Mouse (Mus musculus): Measurements from ENCODE around the gene Gm973. TPM values are rescaled to one million over a fixed set of nuclear protein-coding genes. Genes with fewer than 3 reads are reported as not detected.

Gm973 gene
- polyA plus RNA-seq, 1 experiment = not detected

- H3K4me3 ChIP-seq (ENCODE audit: insufficient read depth, poor library complexity, severe bottlenecking) = no peak overlapping the region
- H3K79me2 ChIP-seq (ENCODE audit: control insufficient read depth, insufficient read depth) = peaks cover 59% of the 10 kb centered on the region
These were observed 28.4 kb upstream of the Gm973 start for GRCm38 (mm10) chr1:59487651-59488051.

DNA sequence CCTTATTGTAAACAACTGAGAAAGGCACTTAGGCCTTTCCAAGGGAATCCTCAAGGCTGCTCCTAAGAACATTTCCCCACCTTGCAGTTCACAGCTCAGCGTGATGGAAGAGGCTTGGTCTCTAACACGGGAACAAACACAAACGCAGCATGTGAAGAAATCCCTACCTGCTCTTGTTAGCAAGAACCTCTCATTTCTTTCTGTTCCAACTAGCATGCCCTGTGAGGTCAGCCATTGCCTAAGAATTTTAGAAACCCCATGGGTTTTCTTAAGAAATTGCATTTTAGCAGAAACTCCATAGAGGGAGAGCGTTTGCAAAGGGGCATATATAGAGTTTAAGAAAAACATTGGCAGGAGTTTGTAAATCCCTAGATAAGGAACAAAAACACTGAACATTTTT, 27.6 kb upstream of the Gm973 start:
- TF ChIP-seq CTCF (IDR thresholded peaks at IDR 0.05; ENCODE audit: control insufficient read depth, insufficient read depth, insufficient read length) = no peak

More at GRCm38 (mm10) chr1:59487651-59488051, 28.4 kb upstream of the Gm973 start:
- Histone ChIP-seq H3K36me3 (ENCODE audit: control insufficient read depth, insufficient read depth) (peaks cover 33% of the 10 kb centered on the region), H3K79me3 (ENCODE audit: low read depth) (peaks cover 38% of the 10 kb centered on the region), H3K27me3 (ENCODE audit: control insufficient read depth, insufficient read depth, insufficient read length) (no peaks in the 10 kb centered on the region), H3ac (ENCODE audit: control insufficient read depth, insufficient read length, low read depth) (no peak overlapping the region)
- no peak for TF ChIP-seq CTCF (IDR thresholded peaks at IDR 0.05; ENCODE audit: control insufficient read depth, insufficient read depth, insufficient read length)
- TF ChIP-seq FOSL1 (IDR thresholded peaks at IDR 0.05; ENCODE audit: insufficient read depth, low read length, poor library complexity, severe bottlenecking) = peak; percentile 42
- TF ChIP-seq USF1 (IDR thresholded peaks at IDR 0.05; ENCODE audit: low read depth) = no peak

GRCm38 (mm10) chr1:59488991-59489390, 27.1 kb upstream of the Gm973 start:
- no peak overlapping the region for H3K4me3 ChIP-seq (ENCODE audit: insufficient read depth, poor library complexity, severe bottlenecking)
- peaks cover 46% of the 10 kb centered on the region for H3K79me2 ChIP-seq (ENCODE audit: control insufficient read depth, insufficient read depth)
- no peaks in the 10 kb centered on the region for H3K27me3 ChIP-seq (ENCODE audit: control insufficient read depth, insufficient read depth, insufficient read length)
- peaks cover 29% of the 10 kb centered on the region for H3K36me3 ChIP-seq (ENCODE audit: control insufficient read depth, insufficient read depth)
- peaks cover 26% of the 10 kb centered on the region for H3K79me3 ChIP-seq (ENCODE audit: low read depth)
- TF ChIP-seq FOSL1 (IDR thresholded peaks at IDR 0.05; ENCODE audit: insufficient read depth, low read length, poor library complexity, severe bottlenecking) (no peak), CEBPB (IDR thresholded peaks at IDR 0.05; ENCODE audit: low read depth) (no peak)
- no peak overlapping the region for H3ac ChIP-seq (ENCODE audit: control insufficient read depth, insufficient read length, low read depth)

More for the DNA sequence above, 27.6 kb upstream of the Gm973 start:
- Histone ChIP-seq H3ac (ENCODE audit: control insufficient read depth, insufficient read length, low read depth) (no peak overlapping the region), H3K36me3 (ENCODE audit: control insufficient read depth, insufficient read depth) (peaks cover 33% of the 10 kb centered on the region), H3K79me2 (ENCODE audit: control insufficient read depth, insufficient read depth) (peaks cover 51% of the 10 kb centered on the region), H3K27me3 (ENCODE audit: control insufficient read depth, insufficient read depth, insufficient read length) (no peaks in the 10 kb centered on the region), H3K79me3 (ENCODE audit: low read depth) (peaks cover 30% of the 10 kb centered on the region), H3K4me3 (ENCODE audit: insufficient read depth, poor library complexity, severe bottlenecking) (no peak overlapping the region)

DNA sequence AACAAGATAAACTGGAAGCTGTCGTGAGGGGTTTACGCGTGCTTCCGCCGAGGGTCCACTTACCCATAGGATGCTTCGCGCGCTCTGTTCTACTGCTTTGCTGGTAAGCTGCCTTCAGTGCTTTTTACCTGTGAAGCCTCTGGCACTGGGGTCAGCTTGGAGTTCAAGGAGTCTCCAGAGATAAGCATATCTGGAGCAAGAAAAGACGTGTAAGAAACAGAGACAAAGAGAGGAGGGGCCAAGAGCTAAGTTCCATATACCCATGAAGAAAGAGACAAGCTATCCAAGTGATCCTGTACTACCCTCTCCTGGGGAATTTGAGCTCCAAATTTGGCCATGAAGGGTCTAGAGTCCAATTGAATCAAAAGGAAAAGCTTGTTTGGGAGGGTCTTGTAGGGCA, 24.5 kb upstream of the Gm973 start:
- Histone ChIP-seq H3K79me2 (ENCODE audit: control insufficient read depth, insufficient read depth) (peaks cover 20% of the 10 kb centered on the region), H3K4me3 (ENCODE audit: insufficient read depth, poor library complexity, severe bottlenecking) (no peak overlapping the region), H3K36me3 (ENCODE audit: control insufficient read depth, insufficient read depth) (peaks cover 11% of the 10 kb centered on the region), H3ac (ENCODE audit: control insufficient read depth, insufficient read length, low read depth) (no peak overlapping the region), H3K27me3 (ENCODE audit: control insufficient read depth, insufficient read depth, insufficient read length) (no peaks in the 10 kb centered on the region), H3K79me3 (ENCODE audit: low read depth) (peaks cover 5% of the 10 kb centered on the region)
- no peak for TF ChIP-seq MYOD1 (IDR thresholded peaks at IDR 0.05; ENCODE audit: control insufficient read depth, insufficient read length, low read depth)
- no peak for TF ChIP-seq MAX (IDR thresholded peaks at IDR 0.05)
- TF ChIP-seq CEBPB (IDR thresholded peaks at IDR 0.05; ENCODE audit: low read depth) = no peak
- no peak for TF ChIP-seq FOSL1 (IDR thresholded peaks at IDR 0.05; ENCODE audit: insufficient read depth, low read length, poor library complexity, severe bottlenecking)
- TF ChIP-seq MYOG (IDR thresholded peaks at IDR 0.05; ENCODE audit: control insufficient read depth, extremely low read depth, insufficient read length) = no peak
- no peak for TF ChIP-seq CTCF (IDR thresholded peaks at IDR 0.05; ENCODE audit: control insufficient read depth, insufficient read depth, insufficient read length)
- no peak for TF ChIP-seq USF1 (IDR thresholded peaks at IDR 0.05; ENCODE audit: low read depth)

- Histone ChIP-seq H3ac (ENCODE audit: control insufficient read depth, insufficient read length, low read depth) (no peak overlapping the region), H3K4me3 (ENCODE audit: insufficient read depth, poor library complexity, severe bottlenecking) (no peak overlapping the region), H3K36me3 (ENCODE audit: control insufficient read depth, insufficient read depth) (peaks cover 5% of the 10 kb centered on the region), H3K27me3 (ENCODE audit: control insufficient read depth, insufficient read depth, insufficient read length) (no peaks in the 10 kb centered on the region), H3K79me2 (ENCODE audit: control insufficient read depth, insufficient read depth) (peaks cover 12% of the 10 kb centered on the region), H3K79me3 (ENCODE audit: low read depth) (no peaks in the 10 kb centered on the region)
- no peak for TF ChIP-seq CTCF (IDR thresholded peaks at IDR 0.05; ENCODE audit: control insufficient read depth, insufficient read depth, insufficient read length)
- no peak for TF ChIP-seq FOSL1 (IDR thresholded peaks at IDR 0.05; ENCODE audit: insufficient read depth, low read length, poor library complexity, severe bottlenecking)
- no peak for TF ChIP-seq CEBPB (IDR thresholded peaks at IDR 0.05; ENCODE audit: low read depth)
- no peak for TF ChIP-seq MYOG (IDR thresholded peaks at IDR 0.05; ENCODE audit: control insufficient read depth, extremely low read depth, insufficient read length)
- no peak for TF ChIP-seq MYOD1 (IDR thresholded peaks at IDR 0.05; ENCODE audit: control insufficient read depth, insufficient read length, low read depth)
- no peak for TF ChIP-seq USF1 (IDR thresholded peaks at IDR 0.05; ENCODE audit: low read depth)
- no peak for TF ChIP-seq MAX (IDR thresholded peaks at IDR 0.05)
These were observed 23.6 kb upstream of the Gm973 start for GRCm38 (mm10) chr1:59492432-59492831.

- Histone ChIP-seq H3K27me3 (ENCODE audit: control insufficient read depth, insufficient read depth, insufficient read length) (no peaks in the 10 kb centered on the region), H3K36me3 (ENCODE audit: control insufficient read depth, insufficient read depth) (peaks cover under 1% of the 10 kb centered on the region), H3K79me2 (ENCODE audit: control insufficient read depth, insufficient read depth) (no peaks in the 10 kb centered on the region), H3K4me3 (ENCODE audit: insufficient read depth, poor library complexity, severe bottlenecking) (no peak overlapping the region), H3K79me3 (ENCODE audit: low read depth) (no peaks in the 10 kb centered on the region), H3ac (ENCODE audit: control insufficient read depth, insufficient read length, low read depth) (no peak overlapping the region)
- TF ChIP-seq MAX (IDR thresholded peaks at IDR 0.05) (no peak), USF1 (IDR thresholded peaks at IDR 0.05; ENCODE audit: low read depth) (no peak), CTCF (IDR thresholded peaks at IDR 0.05; ENCODE audit: control insufficient read depth, insufficient read depth, insufficient read length) (no peak)
These were observed 20.1 kb upstream of the Gm973 start for GRCm38 (mm10) chr1:59495970-59496369.

All from C2C12 (cell line).